Mouse (Mus musculus) embryonic fibroblast, embryonic 13.5 days (primary cell): ENCODE results near the gene Dnal1.

Experiments
- CTCF ChIP-seq: IDR thresholded peaks from 2 replicates; pipeline ENCODE4 v1.5.1; 2011; ENCODE audit warnings: mild to moderate bottlenecking, control low read depth, low read length, moderate library complexity, borderline replicate concordance; ENCODE audit not compliant: insufficient read depth
- POLR2A ChIP-seq: IDR thresholded peaks from 2 replicates; pipeline ENCODE4 v1.6.1; 2011; ENCODE audit warnings: low read depth, mild to moderate bottlenecking, control low read depth, low read length, moderate library complexity

GRCm38 (mm10) chr12:84172216-84172615 is 58.0 kb downstream of the Dnal1 start:
- no peak for TF ChIP-seq POLR2A
- TF ChIP-seq CTCF: no peak
